Mouse (Mus musculus): ENCODE data around the gene Arhgap21. TPM values are rescaled to one million over a fixed set of nuclear protein-coding genes. Genes with fewer than 3 reads are reported as not detected.

The Arhgap21 gene
- polyA plus RNA-seq, 1 experiment from 2014 or later = 5.2 TPM

DNA sequence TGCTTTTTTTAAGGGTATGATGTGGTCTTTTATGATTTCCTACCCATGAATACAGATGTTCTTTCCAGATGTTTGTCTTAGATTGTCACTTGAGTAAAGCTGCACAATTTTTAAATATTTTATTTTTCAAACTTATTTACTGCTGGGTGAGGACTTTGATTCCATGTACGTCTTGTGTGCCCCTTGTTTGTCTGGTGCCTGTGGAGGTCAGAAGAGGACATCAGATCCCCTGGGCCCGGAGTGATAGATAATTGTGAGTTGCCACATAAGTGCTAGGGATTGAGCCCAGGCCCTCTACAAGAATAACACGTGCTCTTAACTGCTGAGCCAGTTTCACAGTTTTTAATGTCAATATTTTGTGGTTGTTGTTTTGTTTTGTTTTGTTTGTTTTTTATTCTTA lies 19.1 kb upstream of the Arhgap21 start:
- ATAC-seq (ENCODE audit: low FRiP score, low TSS enrichment) (no peak), DNase-seq (ENCODE audit: low spot score) (no peak)
- 49% methylated on average over 3 of the region's 3 CpGs for WGBS

DNA sequence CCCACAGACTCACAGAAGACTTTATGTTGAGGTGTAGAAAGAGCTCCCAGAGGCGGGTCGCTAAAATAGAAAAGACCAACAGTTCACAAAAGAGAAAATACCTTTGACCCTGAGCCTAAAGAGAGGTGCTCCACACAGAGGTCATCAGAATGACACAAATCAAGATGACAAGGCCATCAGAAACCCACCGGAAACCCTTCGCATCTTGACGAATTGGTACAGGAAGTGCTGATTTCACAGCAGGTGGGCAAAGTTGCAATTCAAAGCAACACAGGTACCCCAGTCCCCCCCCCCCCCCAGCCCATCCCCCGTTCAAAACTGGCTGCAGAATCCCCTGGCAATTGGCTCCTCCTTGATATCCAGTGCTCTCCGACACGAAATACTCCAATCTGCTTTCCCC lies 10.0 kb upstream of the Arhgap21 start:
- H3K4me2 ChIP-seq (replicated peaks; ENCODE audit: low read depth) = no peak overlapping the region
- H3K9me3 ChIP-seq (ENCODE audit: control insufficient read depth, low read length) = no peaks in the 10 kb centered on the region
- H3K27me3 ChIP-seq (ENCODE audit: control insufficient read depth, insufficient read depth, low read length) = no peaks in the 10 kb centered on the region
- no peaks in the 10 kb centered on the region for H3K36me3 ChIP-seq (ENCODE audit: control insufficient read depth, insufficient read depth, low read length)
- TF ChIP-seq EP300 (optimal IDR thresholded peaks at IDR 0.05) = no peak
- no peak for TF ChIP-seq CTCF (IDR thresholded peaks at IDR 0.05; ENCODE audit: low read depth)
- H3K4me1 ChIP-seq (replicated peaks; ENCODE audit: control insufficient read depth, insufficient read depth) = no peaks in the 10 kb centered on the region
- H3K9ac ChIP-seq (ENCODE audit: low read length) = no peak overlapping the region
- no peak for DNase-seq (ENCODE audit: low spot score)
- no peak overlapping the region for H3K27ac ChIP-seq (replicated peaks)
- no peak for ATAC-seq (ENCODE audit: low FRiP score, low TSS enrichment)
- H3K4me3 ChIP-seq (ENCODE audit: low read depth, low read length) = no peak overlapping the region
- WGBS = 66% methylated on average over 8 of the region's 8 CpGs

More for the DNA sequence above, 19.1 kb upstream of the Arhgap21 start:
- no peaks in the 10 kb centered on the region for H3K27me3 ChIP-seq (ENCODE audit: control insufficient read depth, insufficient read depth, low read length)
- H3K4me2 ChIP-seq (replicated peaks; ENCODE audit: low read depth) = no peak overlapping the region
- no peak overlapping the region for H3K4me3 ChIP-seq (ENCODE audit: low read depth, low read length)
- no peaks in the 10 kb centered on the region for H3K36me3 ChIP-seq (ENCODE audit: control insufficient read depth, insufficient read depth, low read length)
- no peak for TF ChIP-seq CTCF (IDR thresholded peaks at IDR 0.05; ENCODE audit: low read depth)
- no peak for TF ChIP-seq EP300 (optimal IDR thresholded peaks at IDR 0.05)
- H3K9ac ChIP-seq (ENCODE audit: low read length) = no peak overlapping the region
- H3K27ac ChIP-seq (replicated peaks) = no peak overlapping the region
- no peaks in the 10 kb centered on the region for H3K9me3 ChIP-seq (ENCODE audit: control insufficient read depth, low read length)
- H3K4me1 ChIP-seq (replicated peaks; ENCODE audit: control insufficient read depth, insufficient read depth) = no peaks in the 10 kb centered on the region

DNA sequence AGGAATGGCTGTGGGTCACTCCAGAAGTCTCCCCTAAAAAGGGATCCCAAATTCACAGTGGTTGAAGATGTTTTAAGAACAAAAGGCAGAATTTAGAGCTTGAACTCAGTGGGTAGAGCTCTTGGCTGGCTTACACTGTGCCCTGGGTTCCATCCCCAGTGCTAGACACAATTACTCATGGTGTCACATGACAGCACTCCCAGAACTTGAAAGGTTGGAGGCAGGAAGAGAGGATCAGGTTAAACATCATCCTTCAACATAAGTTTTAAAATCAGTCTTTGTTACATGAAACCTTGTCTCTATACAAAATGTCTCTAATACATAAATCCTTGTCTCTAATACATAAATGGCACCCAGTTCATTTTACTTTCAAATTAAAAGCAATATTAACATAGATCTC lies 8.4 kb upstream of the Arhgap21 start:
- no peak for ATAC-seq (ENCODE audit: low FRiP score, low TSS enrichment)
- no peak overlapping the region for H3K4me3 ChIP-seq (ENCODE audit: low read depth, low read length)
- DNase-seq (ENCODE audit: low spot score) = no peak

DNA sequence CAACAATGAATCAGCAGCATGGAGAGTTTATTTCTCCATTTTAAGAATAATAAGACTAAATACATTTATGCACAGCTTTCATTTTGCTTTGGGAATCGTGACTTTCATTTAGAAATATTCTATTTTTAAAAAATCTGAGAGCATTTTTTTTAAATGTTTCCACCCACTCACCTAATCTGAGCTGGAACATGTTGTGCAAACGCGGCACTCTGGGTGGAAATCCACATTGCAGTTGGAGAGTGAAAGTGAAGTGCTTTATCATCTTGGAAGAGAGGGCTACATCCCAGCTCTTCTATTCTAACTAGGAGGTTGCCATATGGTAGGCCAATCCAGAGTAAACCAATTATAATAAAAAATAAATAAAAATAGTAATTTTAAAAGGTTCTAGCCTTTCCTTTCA lies 4.8 kb upstream of the Arhgap21 start:
- Histone ChIP-seq H3K27ac (replicated peaks) (no peak overlapping the region), H3K36me3 (ENCODE audit: control insufficient read depth, insufficient read depth, low read length) (no peaks in the 10 kb centered on the region), H3K27me3 (ENCODE audit: control insufficient read depth, insufficient read depth, low read length) (no peaks in the 10 kb centered on the region), H3K9me3 (ENCODE audit: control insufficient read depth, low read length) (no peaks in the 10 kb centered on the region), H3K4me3 (ENCODE audit: low read depth, low read length) (no peak overlapping the region), H3K4me2 (replicated peaks; ENCODE audit: low read depth) (no peak overlapping the region), H3K9ac (ENCODE audit: low read length) (no peak overlapping the region), H3K4me1 (replicated peaks; ENCODE audit: control insufficient read depth, insufficient read depth) (0 out of 2 replicates have a peak, but pooled peaks cover 2% of the 10 kb centered on the region)
- no peak for ATAC-seq (ENCODE audit: low FRiP score, low TSS enrichment)
- no peak for TF ChIP-seq CTCF (IDR thresholded peaks at IDR 0.05; ENCODE audit: low read depth)
- no peak for TF ChIP-seq EP300 (optimal IDR thresholded peaks at IDR 0.05)
- 75% methylated on average over 3 of the region's 3 CpGs for WGBS
- DNase-seq (ENCODE audit: low spot score) = no peak

More for the DNA sequence above, 8.4 kb upstream of the Arhgap21 start:
- Histone ChIP-seq H3K9me3 (ENCODE audit: control insufficient read depth, low read length) (no peaks in the 10 kb centered on the region), H3K4me1 (replicated peaks; ENCODE audit: control insufficient read depth, insufficient read depth) (no peaks in the 10 kb centered on the region), H3K27me3 (ENCODE audit: control insufficient read depth, insufficient read depth, low read length) (no peaks in the 10 kb centered on the region), H3K4me2 (replicated peaks; ENCODE audit: low read depth) (no peak overlapping the region), H3K27ac (replicated peaks) (no peak overlapping the region), H3K9ac (ENCODE audit: low read length) (no peak overlapping the region), H3K36me3 (ENCODE audit: control insufficient read depth, insufficient read depth, low read length) (no peaks in the 10 kb centered on the region)
- TF ChIP-seq CTCF (IDR thresholded peaks at IDR 0.05; ENCODE audit: low read depth) (no peak), EP300 (optimal IDR thresholded peaks at IDR 0.05) (no peak)

DNA sequence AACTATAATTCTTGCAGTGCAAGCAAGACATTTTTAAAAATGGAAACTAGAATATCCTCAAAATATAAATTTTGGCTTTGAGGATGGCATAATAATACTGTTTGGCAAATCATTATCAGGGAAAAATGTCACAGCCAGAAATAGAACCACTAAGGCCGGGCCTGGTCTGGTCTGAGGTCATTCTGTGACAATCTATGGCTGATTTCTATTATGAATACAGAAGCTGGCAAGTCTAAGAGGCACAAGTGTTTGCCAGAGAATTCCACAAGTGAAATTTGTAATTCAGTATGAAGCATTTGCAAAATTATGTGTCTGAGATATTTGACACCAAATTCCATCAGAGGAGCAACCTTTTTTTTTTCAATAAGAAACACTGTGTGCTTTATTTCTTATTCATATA lies 3.5 kb upstream of the Arhgap21 start:
- TF ChIP-seq CTCF (IDR thresholded peaks at IDR 0.05; ENCODE audit: low read depth) (no peak), EP300 (optimal IDR thresholded peaks at IDR 0.05) (no peak)
- H3K36me3 ChIP-seq (ENCODE audit: control insufficient read depth, insufficient read depth, low read length) = no peaks in the 10 kb centered on the region
- WGBS = 48% methylated on average over 1 of the region's 1 CpGs
- no peaks in the 10 kb centered on the region for H3K9me3 ChIP-seq (ENCODE audit: control insufficient read depth, low read length)
- H3K4me1 ChIP-seq (replicated peaks; ENCODE audit: control insufficient read depth, insufficient read depth) = 0 out of 2 replicates have a peak, but pooled peaks cover 2% of the 10 kb centered on the region
- no peak overlapping the region for H3K27ac ChIP-seq (replicated peaks)
- no peak overlapping the region for H3K9ac ChIP-seq (ENCODE audit: low read length)
- DNase-seq (ENCODE audit: low spot score) = no peak
- no peak overlapping the region for H3K4me2 ChIP-seq (replicated peaks; ENCODE audit: low read depth)
- no peak overlapping the region for H3K4me3 ChIP-seq (ENCODE audit: low read depth, low read length)
- no peak for ATAC-seq (ENCODE audit: low FRiP score, low TSS enrichment)
- no peaks in the 10 kb centered on the region for H3K27me3 ChIP-seq (ENCODE audit: control insufficient read depth, insufficient read depth, low read length)

GRCm38 (mm10) chr2:20971628-20972027 lies 2.9 kb upstream of the Arhgap21 start:
- DNase-seq (ENCODE audit: low spot score) (no peak), ATAC-seq (ENCODE audit: low FRiP score, low TSS enrichment) (no peak)
- H3K36me3 ChIP-seq (ENCODE audit: control insufficient read depth, insufficient read depth, low read length) = no peaks in the 10 kb centered on the region
- no peak overlapping the region for H3K27ac ChIP-seq (replicated peaks)
- H3K9ac ChIP-seq (ENCODE audit: low read length) = no peak overlapping the region
- H3K9me3 ChIP-seq (ENCODE audit: control insufficient read depth, low read length) = no peaks in the 10 kb centered on the region
- TF ChIP-seq EP300 (optimal IDR thresholded peaks at IDR 0.05) (no peak), CTCF (IDR thresholded peaks at IDR 0.05; ENCODE audit: low read depth) (peak; percentile 49)
- H3K4me1 ChIP-seq (replicated peaks; ENCODE audit: control insufficient read depth, insufficient read depth) = peaks cover 5% of the 10 kb centered on the region; the same call in 1 of the 2 replicates
- H3K4me2 ChIP-seq (replicated peaks; ENCODE audit: low read depth) = no peak overlapping the region
- no peaks in the 10 kb centered on the region for H3K27me3 ChIP-seq (ENCODE audit: control insufficient read depth, insufficient read depth, low read length)
- no peak overlapping the region for H3K4me3 ChIP-seq (ENCODE audit: low read depth, low read length)
